Mouse (Mus musculus) thymus, postnatal 0 days (tissue): ENCODE data around the gene Actl6b. TPM values are rescaled to one million over a fixed set of nuclear protein-coding genes. Genes with fewer than 3 reads are reported as not detected.

ENCODE experiments used
- DNase-seq: peaks from one replicate; pipeline ENCODE4 v3.0.0-alpha.2; 2015; ENCODE audit warnings: low spot score
- polyA plus RNA-seq: library from polyadenylated mRNA; unstranded; fragments of >200 nt; fragmentation: Nextera tagmentation; extraction: Ambion mirVana; gene quantifications from 2 replicates; pipeline ENCODE4 v1.2.1, GENCODE M21; 2015

Gene Actl6b
- polyA plus RNA-seq, 1 experiment from 2014 or later: 0.14 TPM

GRCm38 (mm10) chr5:137528247-137528968, 24.9 kb upstream of the Actl6b start:
- DNase-seq: no peak

GRCm38 (mm10) chr5:137529221-137529995, 23.9 kb upstream of the Actl6b start:
- no peak for DNase-seq

GRCm38 (mm10) chr5:137530075-137530474, 23.2 kb upstream of the Actl6b start:
- no peak for DNase-seq

GRCm38 (mm10) chr5:137530588-137531413, 22.5 kb upstream of the Actl6b start:
- DNase-seq: peak; percentile 80

- DNase-seq: no peak
Observed at GRCm38 (mm10) chr5:137531414-137532130, 21.7 kb upstream of the Actl6b start.

- no peak for DNase-seq
Observed at GRCm38 (mm10) chr5:137532131-137532807, 21.0 kb upstream of the Actl6b start.

GRCm38 (mm10) chr5:137532808-137533116, 20.6 kb upstream of the Actl6b start:
- no peak for DNase-seq

- DNase-seq: peak; percentile 98
Observed at GRCm38 (mm10) chr5:137533117-137533827, 20.0 kb upstream of the Actl6b start, which contains the start of the genes Epo and Gnb2. Gene Epo, minus strand, starts transcription at chr5:137533242. Gene Gnb2, minus strand, starts transcription at chr5:137533510.

GRCm38 (mm10) chr5:137534762-137535161, 18.6 kb upstream of the Actl6b start:
- DNase-seq: no peak

GRCm38 (mm10) chr5:137535318-137535717, 18.0 kb upstream of the Actl6b start:
- DNase-seq: no peak

- no peak for DNase-seq
Observed at GRCm38 (mm10) chr5:137537461-137537860, 15.9 kb upstream of the Actl6b start.

GRCm38 (mm10) chr5:137539291-137539801, 14.0 kb upstream of the Actl6b start:
- DNase-seq: no peak

- no peak for DNase-seq
Observed at GRCm38 (mm10) chr5:137540991-137541390, 12.3 kb upstream of the Actl6b start.

GRCm38 (mm10) chr5:137541768-137542540, 11.4 kb upstream of the Actl6b start:
- DNase-seq: no peak

GRCm38 (mm10) chr5:137544926-137545325, 8.4 kb upstream of the Actl6b start:
- no peak for DNase-seq

- DNase-seq: no peak
Observed at GRCm38 (mm10) chr5:137545596-137545995, 7.7 kb upstream of the Actl6b start.

GRCm38 (mm10) chr5:137549840-137550239, 3.5 kb upstream of the Actl6b start:
- no peak for DNase-seq

GRCm38 (mm10) chr5:137551119-137551518, 2.2 kb upstream of the Actl6b start:
- DNase-seq: peak; percentile 39

- DNase-seq: no peak
Observed at GRCm38 (mm10) chr5:137553000-137553399, 317 bp upstream of the Actl6b start.
